In genomic region chr4:69968424-69968823, GRCm38 (mm10) we compare ENCODE assay signal across 17 mouse cellular contexts.
"Had no signal": no experiment of that assay in that cellular context is flagged by ENCODE, and none has a peak within 500 bp of the region (broad histone marks: within the 10 kb centered on the region; RNA-seq: fewer than 3 reads in every experiment).

No protein-coding gene starts in this region.

- H3K4me3 ChIP-seq: left cerebral cortex, adult 2 months; liver, embryonic 13.5 days; myocyte; neural tube, embryonic 13.5 days; stomach, embryonic 15.5 days had no signal

- DNase-seq: kidney, adult 18-20 months; kidney, adult 9 months; kidney, postnatal 14 days; kidney, postnatal 4 days; layer of hippocampus, adult 9-11 months; liver, embryonic 13.5 days; lung, adult 2 months; lung, postnatal 14 days; lung, postnatal 4 days; retina, postnatal 1 day; right cerebral cortex, postnatal 25 days; spleen, adult 18-20 months; thymus, postnatal 25 days had no signal

- H3K9me3 ChIP-seq: liver, embryonic 13.5 days; neural tube, embryonic 13.5 days; stomach, embryonic 15.5 days had no signal

- H3K27me3 ChIP-seq: liver, embryonic 13.5 days; neural tube, embryonic 13.5 days; stomach, embryonic 15.5 days had no signal

- H3K9ac ChIP-seq: liver, embryonic 13.5 days; neural tube, embryonic 13.5 days; stomach, embryonic 15.5 days had no signal

- H3K4me1 ChIP-seq: liver, embryonic 13.5 days; neural tube, embryonic 13.5 days; stomach, embryonic 15.5 days had no signal

- H3K4me2 ChIP-seq: liver, embryonic 13.5 days; neural tube, embryonic 13.5 days; stomach, embryonic 15.5 days had no signal

- H3K27ac ChIP-seq: left cerebral cortex, adult 2 months; liver, embryonic 13.5 days; neural tube, embryonic 13.5 days; stomach, embryonic 15.5 days had no signal

- H3K36me3 ChIP-seq: liver, embryonic 13.5 days; neural tube, embryonic 13.5 days; stomach, embryonic 15.5 days had no signal
